Mouse (Mus musculus) liver, adult 2 months (tissue): Measurements from ENCODE around the gene Cttnbp2.

Source experiments
- CTCF ChIP-seq: fragments of 200-500 bp; IDR thresholded peaks from 2 replicates; pipeline ENCODE4 v1.5.1; 2011; ENCODE audit warnings: low read depth, low read length, control low read depth
- POLR2A ChIP-seq: fragments of 200-500 bp; IDR thresholded peaks from 2 replicates; pipeline ENCODE4 v1.6.1; 2011; ENCODE audit warnings: low read length, control low read depth; ENCODE audit not compliant: insufficient read depth; ENCODE audit errors: extremely low read depth

- TF ChIP-seq CTCF = no peak
- TF ChIP-seq POLR2A = no peak
Measured at GRCm38 (mm10) chr6:18485087-18485486, 29.6 kb downstream of the Cttnbp2 start.
